In genomic region chr13:24521446-24522342, GRCm38 (mm10) we compare ENCODE assay signal across 10 mouse cellular contexts.
DNase-seq lines count a peak whose midpoint lies in the region; ATAC-seq and TF ChIP-seq lines count a peak whose summit lies in the region.
"Had no signal": no experiment of that assay in that cellular context is flagged by ENCODE, and none has a peak within 500 bp of the region (broad histone marks: within the 10 kb centered on the region; RNA-seq: fewer than 3 reads in every experiment).

No protein-coding gene starts in this region.

- H3K4me1 ChIP-seq in forebrain, embryonic 11.5 days (replicated peaks; ENCODE audit: control insufficient read depth, insufficient read depth, low read length), result peaks cover 7% of the 10 kb centered on the region
- H3K4me1 ChIP-seq in hindbrain, embryonic 15.5 days (replicated peaks), result peaks cover 29% of the 10 kb centered on the region
- peaks cover 22% of the 10 kb centered on the region for H3K4me1 ChIP-seq in lung, embryonic 16.5 days (replicated peaks; ENCODE audit: control insufficient read depth, insufficient read depth, low read length)

- DNase-seq in gastrocnemius, adult 2 months, result peak; percentile 28
- no peak for DNase-seq in gastrocnemius, postnatal 10 days
- DNase-seq in forebrain, embryonic 11.5 days (ENCODE audit: low spot score), result peak; percentile 68
- DNase-seq in right cerebral cortex, postnatal 25 days, result peak; percentile 67
- DNase-seq in urinary bladder, postnatal 14 days (ENCODE audit: low spot score), result no peak
- DNase-seq in testis, postnatal 14 days (ENCODE audit: low spot score), result no peak

- peak overlapping the region; percentile 11; the same call in 1 of the 2 replicates for H3K4me2 ChIP-seq in forebrain, embryonic 11.5 days (ENCODE audit: low read depth, low read length, severe bottlenecking)
- H3K4me2 ChIP-seq in hindbrain, embryonic 15.5 days, result peak overlapping the region; percentile 47
- H3K4me2 ChIP-seq in lung, embryonic 16.5 days (ENCODE audit: low read depth, low read length), result no peak overlapping the region
- H3K4me2 ChIP-seq: embryonic facial prominence, embryonic 15.5 days had no signal

- ATAC-seq in forebrain, embryonic 11.5 days (replicated peaks; ENCODE audit: low FRiP score), result 0 out of 2 replicates have a peak, but pooled peaks have one; percentile 30
- ATAC-seq in hindbrain, embryonic 15.5 days (ENCODE audit: low FRiP score, low read depth), result peak; percentile 80
- peak; percentile 49 for ATAC-seq in lung, embryonic 16.5 days (ENCODE audit: low read depth)

- no peak for TF ChIP-seq CTCF in gastrocnemius, adult 2 months (IDR thresholded peaks at IDR 0.05)

- 43% methylated on average over 18 of the region's 18 CpGs for WGBS in forebrain, embryonic 11.5 days
- WGBS in hindbrain, embryonic 15.5 days, result 26% methylated on average over 18 of the region's 18 CpGs
- WGBS in lung, embryonic 16.5 days, result 25% methylated on average over 18 of the region's 18 CpGs

- intact Hi-C loops in gastrocnemius, adult 2 months (cut with DNase I), result no loop called here

- H3K27ac ChIP-seq in gastrocnemius, adult 2 months, result no peak overlapping the region
- 0 out of 2 replicates have a peak overlapping the region, but pooled peaks have one; percentile 12 for H3K27ac ChIP-seq in forebrain, embryonic 11.5 days (ENCODE audit: low read depth, low read length)
- peak overlapping the region; percentile 63 for H3K27ac ChIP-seq in hindbrain, embryonic 15.5 days (replicated peaks)
- H3K27ac ChIP-seq in lung, embryonic 16.5 days (ENCODE audit: low read length), result no peak overlapping the region
- H3K27ac ChIP-seq: embryonic facial prominence, embryonic 15.5 days had no signal

- H3K9me3 ChIP-seq in forebrain, embryonic 11.5 days (ENCODE audit: control insufficient read depth, low read length), result no peaks in the 10 kb centered on the region
- H3K9me3 ChIP-seq in hindbrain, embryonic 15.5 days, result no peaks in the 10 kb centered on the region
- H3K9me3 ChIP-seq in lung, embryonic 16.5 days (ENCODE audit: control insufficient read depth, low read length), result no peaks in the 10 kb centered on the region
- H3K9me3 ChIP-seq: embryonic facial prominence, embryonic 15.5 days had no signal

- no peak overlapping the region for H3K9ac ChIP-seq in forebrain, embryonic 11.5 days (ENCODE audit: low read length)
- H3K9ac ChIP-seq in hindbrain, embryonic 15.5 days, result peak overlapping the region; percentile 4; the same call in 1 of the 2 replicates
- H3K9ac ChIP-seq in lung, embryonic 16.5 days (ENCODE audit: low read length), result no peak overlapping the region
- H3K9ac ChIP-seq: embryonic facial prominence, embryonic 15.5 days had no signal

- no peaks in the 10 kb centered on the region for H3K36me3 ChIP-seq in forebrain, embryonic 11.5 days (ENCODE audit: control insufficient read depth, insufficient read depth, low read length)
- H3K36me3 ChIP-seq in hindbrain, embryonic 15.5 days, result no peaks in the 10 kb centered on the region
- no peaks in the 10 kb centered on the region for H3K36me3 ChIP-seq in lung, embryonic 16.5 days (ENCODE audit: control insufficient read depth, insufficient read depth, low read length)
- H3K36me3 ChIP-seq: embryonic facial prominence, embryonic 15.5 days had no signal

- H3K27me3 ChIP-seq in forebrain, embryonic 11.5 days (ENCODE audit: control insufficient read depth, insufficient read depth, low read length), result no peaks in the 10 kb centered on the region
- no peaks in the 10 kb centered on the region for H3K27me3 ChIP-seq in hindbrain, embryonic 15.5 days
- no peaks in the 10 kb centered on the region for H3K27me3 ChIP-seq in lung, embryonic 16.5 days (ENCODE audit: control insufficient read depth, insufficient read depth, low read depth, low read length)
- H3K27me3 ChIP-seq: CH12.LX; embryonic facial prominence, embryonic 15.5 days had no signal

- H3K4me3 ChIP-seq in gastrocnemius, adult 2 months, result peak overlapping the region; percentile 37
- no peak overlapping the region for H3K4me3 ChIP-seq in forebrain, embryonic 11.5 days (ENCODE audit: low read depth, low read length)
- H3K4me3 ChIP-seq in hindbrain, embryonic 15.5 days, result 0 out of 2 replicates have a peak overlapping the region, but pooled peaks have one; percentile 14
- H3K4me3 ChIP-seq in lung, embryonic 16.5 days (ENCODE audit: low read length), result no peak overlapping the region
- H3K4me3 ChIP-seq: embryonic facial prominence, embryonic 15.5 days had no signal

Comparison
In these comparisons a context has a peak if more than half of its experiments do, and no peak if none do; other contexts are left out.
1. DNase-seq: peak in gastrocnemius, adult 2 months (single experiment), forebrain, embryonic 11.5 days (single experiment) and right cerebral cortex, postnatal 25 days (single experiment); none in gastrocnemius, postnatal 10 days (single experiment), urinary bladder, postnatal 14 days (single experiment) and testis, postnatal 14 days (single experiment).
2. H3K27ac ChIP-seq: peak in forebrain, embryonic 11.5 days (single experiment) and hindbrain, embryonic 15.5 days (single experiment); none in gastrocnemius, adult 2 months (single experiment) and lung, embryonic 16.5 days (single experiment).
3. H3K4me3 ChIP-seq: peak in gastrocnemius, adult 2 months (single experiment) and hindbrain, embryonic 15.5 days (single experiment); none in forebrain, embryonic 11.5 days (single experiment) and lung, embryonic 16.5 days (single experiment).
4. ATAC-seq: peak in every context shown above with its lines; median percentile 80 in hindbrain, embryonic 15.5 days; 49 in lung, embryonic 16.5 days; 30 in forebrain, embryonic 11.5 days.